Mouse (Mus musculus): Measurements from ENCODE around the gene Sema3b. TPM values are rescaled to one million over a fixed set of nuclear protein-coding genes. Genes with fewer than 3 reads are reported as not detected.
"Not testable (repeated sequence)": the region's sequence is repeated elsewhere in the genome, so short reads cannot be mapped to it uniquely, and the experiment has no call there.

Gene Sema3b
- polyA plus RNA-seq, 1 experiment from 2014 or later = 50.4 TPM

DNA sequence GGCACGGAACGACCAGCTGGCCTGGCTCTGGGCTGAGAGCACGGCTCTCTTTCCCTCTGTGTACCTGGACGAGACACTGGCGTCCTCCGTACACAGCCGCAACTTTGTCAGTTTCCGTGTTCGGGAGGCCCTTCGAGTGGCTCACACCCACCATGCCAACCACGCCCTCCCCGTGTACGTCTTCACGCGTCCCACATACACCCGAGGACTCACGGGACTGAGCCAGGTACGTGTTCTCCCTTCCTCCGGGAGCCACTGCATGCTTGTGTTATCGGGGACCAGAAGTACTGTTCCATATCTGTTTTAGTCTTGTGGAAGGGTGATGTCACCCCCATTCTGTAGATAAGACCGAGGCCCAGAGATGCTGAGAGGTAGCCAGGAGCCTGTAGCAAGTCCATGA is 38.2 kb downstream of the Sema3b start:
- peaks cover 3% of the 10 kb centered on the region; the same call in 1 of the 2 replicates for H3K36me3 ChIP-seq (ENCODE audit: control insufficient read depth, insufficient read depth, low read length)
- H3K4me1 ChIP-seq (ENCODE audit: control insufficient read depth, insufficient read depth, low read length) = peaks cover 46% of the 10 kb centered on the region
- no peak for ATAC-seq
- WGBS = 65% methylated on average over 21 of the region's 21 CpGs
- no peaks in the 10 kb centered on the region for H3K9me3 ChIP-seq (ENCODE audit: control insufficient read depth, low read length)
- peak overlapping the region; percentile 53 for H3K27ac ChIP-seq (ENCODE audit: low read length)
- H3K27me3 ChIP-seq (replicated peaks; ENCODE audit: control insufficient read depth, insufficient read depth, low read length) = no peaks in the 10 kb centered on the region
- H3K4me3 ChIP-seq (ENCODE audit: low read length) = peak overlapping the region; percentile 78
- H3K4me2 ChIP-seq (ENCODE audit: low read depth, low read length) = peak overlapping the region; percentile 74
- peak overlapping the region; percentile 85 for H3K9ac ChIP-seq (ENCODE audit: low read depth, low read length)

DNA sequence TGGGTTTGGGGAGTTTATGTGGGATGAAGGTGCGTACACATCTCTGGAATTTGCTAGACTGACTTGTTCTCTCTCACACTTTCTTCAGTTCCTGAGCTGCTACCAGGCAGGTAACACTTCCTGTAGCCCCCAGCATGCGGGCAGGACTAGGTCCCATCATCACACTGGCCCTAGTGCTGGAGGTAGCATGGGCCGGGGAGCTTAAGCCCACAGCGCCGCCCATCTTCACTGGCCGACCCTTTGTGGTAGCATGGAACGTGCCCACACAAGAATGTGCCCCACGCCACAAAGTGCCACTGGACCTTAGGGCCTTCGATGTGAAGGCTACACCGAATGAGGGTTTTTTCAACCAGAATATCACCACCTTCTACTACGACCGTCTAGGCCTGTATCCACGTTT is 39.0 kb downstream of the Sema3b start:
- H3K9me3 ChIP-seq (ENCODE audit: control insufficient read depth, low read length) = no peaks in the 10 kb centered on the region
- no peaks in the 10 kb centered on the region for H3K27me3 ChIP-seq (replicated peaks; ENCODE audit: control insufficient read depth, insufficient read depth, low read length)
- peaks cover 6% of the 10 kb centered on the region; the same call in 1 of the 2 replicates for H3K36me3 ChIP-seq (ENCODE audit: control insufficient read depth, insufficient read depth, low read length)
- peak overlapping the region; percentile 78 for H3K4me3 ChIP-seq (ENCODE audit: low read length)
- H3K4me2 ChIP-seq (ENCODE audit: low read depth, low read length) = peak overlapping the region; percentile 74
- WGBS = 37% methylated on average over 13 of the region's 13 CpGs
- peaks cover 45% of the 10 kb centered on the region for H3K4me1 ChIP-seq (ENCODE audit: control insufficient read depth, insufficient read depth, low read length)
- H3K9ac ChIP-seq (ENCODE audit: low read depth, low read length) = peak overlapping the region; percentile 85
- peak overlapping the region; percentile 72; the same call in 1 of the 2 replicates for H3K27ac ChIP-seq (ENCODE audit: low read length)
- ATAC-seq = no peak

DNA sequence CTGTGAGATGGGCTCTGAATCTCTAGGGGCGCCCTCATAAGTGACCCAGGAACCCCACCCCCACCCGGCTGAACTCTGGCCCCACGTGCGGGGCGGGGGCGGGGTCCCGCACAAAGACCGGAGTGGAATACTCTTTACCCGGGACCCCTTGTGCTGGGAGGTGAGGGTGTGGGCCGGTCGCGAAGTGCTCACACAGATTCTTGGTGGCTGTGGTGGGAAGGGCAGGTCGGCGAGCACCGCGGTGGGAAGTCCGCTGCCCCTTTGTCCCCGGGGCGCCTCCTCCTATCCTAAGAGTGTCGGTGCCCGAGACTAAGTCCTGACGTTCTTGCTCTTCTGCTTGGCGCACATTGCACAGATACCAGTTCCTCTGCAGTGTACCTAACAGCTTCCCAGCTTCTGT is 39.8 kb downstream of the Sema3b start:
- Histone ChIP-seq H3K9me3 (ENCODE audit: control insufficient read depth, low read length) (no peaks in the 10 kb centered on the region), H3K27ac (ENCODE audit: low read length) (peak overlapping the region; percentile 72), H3K4me1 (ENCODE audit: control insufficient read depth, insufficient read depth, low read length) (peaks cover 49% of the 10 kb centered on the region), H3K4me3 (ENCODE audit: low read length) (peak overlapping the region; percentile 78), H3K27me3 (replicated peaks; ENCODE audit: control insufficient read depth, insufficient read depth, low read length) (no peaks in the 10 kb centered on the region), H3K36me3 (ENCODE audit: control insufficient read depth, insufficient read depth, low read length) (peaks cover 6% of the 10 kb centered on the region; the same call in 1 of the 2 replicates), H3K4me2 (ENCODE audit: low read depth, low read length) (peak overlapping the region; percentile 74), H3K9ac (ENCODE audit: low read depth, low read length) (peak overlapping the region; percentile 85)
- peak; percentile 22 for ATAC-seq
- WGBS = under 1% methylated on average over 23 of the region's 23 CpGs

DNA sequence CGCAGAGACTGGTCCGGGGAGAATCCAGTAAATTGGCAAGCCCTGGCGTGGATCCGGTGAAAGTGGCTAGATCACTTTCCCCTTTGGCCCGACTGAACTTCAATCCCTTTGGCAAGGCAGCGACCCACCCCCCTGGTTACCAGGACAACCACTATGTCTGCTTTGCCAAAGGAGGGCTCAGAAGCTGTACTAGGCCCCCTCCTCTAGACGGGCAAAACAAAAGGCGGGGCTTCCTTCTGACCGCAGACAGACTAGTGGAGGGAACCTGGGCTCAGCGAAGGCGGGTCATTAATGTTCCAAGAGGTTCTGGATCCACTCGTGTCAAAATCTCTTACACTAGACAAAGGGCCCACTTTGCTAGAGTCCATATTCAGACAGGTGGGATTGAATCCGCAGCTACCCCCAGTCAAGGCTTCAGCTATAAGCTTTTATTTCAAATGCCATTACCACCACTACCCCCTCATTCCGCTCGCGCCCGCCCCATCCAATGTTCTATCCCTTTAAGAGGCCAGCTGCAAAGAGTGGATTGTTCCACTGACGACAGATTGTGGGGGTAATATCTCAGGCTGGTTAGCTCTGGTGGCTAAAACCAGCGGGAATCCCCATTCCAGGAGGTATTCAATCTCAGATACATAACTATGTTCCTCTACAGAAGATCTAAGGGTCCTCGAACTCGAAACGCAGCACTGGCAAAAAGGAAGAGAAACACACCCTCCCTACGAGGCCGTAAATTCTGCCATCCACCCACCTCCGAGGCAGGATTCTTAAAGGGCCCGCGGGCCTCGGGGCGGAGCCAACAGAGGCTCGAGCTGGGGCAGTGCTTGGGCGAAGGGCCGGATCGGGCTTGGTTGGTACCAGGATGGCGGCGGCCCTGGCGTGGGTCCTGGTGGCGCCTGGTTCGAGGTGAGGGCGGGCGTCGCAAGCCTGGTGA is 40.4 kb downstream of the Sema3b start:
- H3K9ac ChIP-seq (ENCODE audit: low read depth, low read length) = peak overlapping the region; percentile 85
- under 1% methylated on average over 41 of the region's 41 CpGs for WGBS
- no peaks in the 10 kb centered on the region for H3K27me3 ChIP-seq (replicated peaks; ENCODE audit: control insufficient read depth, insufficient read depth, low read length)
- H3K9me3 ChIP-seq (ENCODE audit: control insufficient read depth, low read length) = no peaks in the 10 kb centered on the region
- peak overlapping the region; percentile 72 for H3K27ac ChIP-seq (ENCODE audit: low read length)
- peaks cover 6% of the 10 kb centered on the region; the same call in 1 of the 2 replicates for H3K36me3 ChIP-seq (ENCODE audit: control insufficient read depth, insufficient read depth, low read length)
- peak overlapping the region; percentile 78 for H3K4me3 ChIP-seq (ENCODE audit: low read length)
- peak; percentile 82 for ATAC-seq
- H3K4me1 ChIP-seq (ENCODE audit: control insufficient read depth, insufficient read depth, low read length) = peaks cover 55% of the 10 kb centered on the region
- peak overlapping the region; percentile 74 for H3K4me2 ChIP-seq (ENCODE audit: low read depth, low read length)

DNA sequence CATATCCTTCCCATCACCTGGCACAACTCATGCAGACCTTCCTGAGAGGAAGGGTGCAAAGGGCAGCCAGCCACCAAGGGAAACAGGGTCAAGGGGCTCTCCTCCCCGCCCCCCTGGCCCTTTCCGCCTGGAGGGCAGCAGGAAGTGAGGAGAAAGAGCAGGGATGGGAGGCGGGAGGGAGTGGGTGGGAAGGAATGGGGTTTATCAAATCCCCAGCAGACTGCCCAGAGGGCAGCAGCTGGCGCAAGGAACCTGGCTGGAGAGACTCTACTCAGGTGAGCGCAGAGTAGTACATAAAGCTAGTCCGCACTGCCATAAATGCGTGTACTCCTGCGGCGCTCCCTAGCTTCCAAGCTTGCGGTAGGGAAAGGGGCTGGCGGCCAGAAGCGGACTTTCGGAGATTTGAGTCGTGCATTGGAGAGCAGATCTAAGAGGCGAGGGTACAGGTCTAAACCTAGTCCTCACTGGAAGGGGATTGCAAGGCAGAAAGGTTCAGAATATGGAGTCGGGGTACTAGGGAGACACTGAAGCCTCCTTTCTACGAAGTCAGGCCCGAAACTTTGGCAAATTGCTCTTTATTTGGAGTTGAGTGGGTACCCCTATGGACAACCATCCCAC is 41.2 kb downstream of the Sema3b start, which contains the start of gene Hyal2:
TSS of gene Hyal2 (plus strand) at position 244 of the 618 bp plus-strand sequence.
- H3K4me3 ChIP-seq (ENCODE audit: low read length) = peak within 1 kb of the TSS; percentile 78
- H3K4me2 ChIP-seq (ENCODE audit: low read depth, low read length) = peak within 1 kb of the TSS; percentile 74
- peaks cover 56% of the 10 kb centered on the region for H3K4me1 ChIP-seq (ENCODE audit: control insufficient read depth, insufficient read depth, low read length)
- peak within 1 kb of the TSS; percentile 85 for H3K9ac ChIP-seq (ENCODE audit: low read depth, low read length)
- no peaks in the 10 kb centered on the region for H3K27me3 ChIP-seq (replicated peaks; ENCODE audit: control insufficient read depth, insufficient read depth, low read length)
- H3K36me3 ChIP-seq (ENCODE audit: control insufficient read depth, insufficient read depth, low read length) = peaks cover 6% of the 10 kb centered on the region; the same call in 1 of the 2 replicates
- 6% methylated on average over 18 of the region's 18 CpGs for WGBS
- H3K9me3 ChIP-seq (ENCODE audit: control insufficient read depth, low read length) = no peaks in the 10 kb centered on the region
- peak within 1 kb of the TSS; percentile 72 for H3K27ac ChIP-seq (ENCODE audit: low read length)
- ATAC-seq = no peak

DNA sequence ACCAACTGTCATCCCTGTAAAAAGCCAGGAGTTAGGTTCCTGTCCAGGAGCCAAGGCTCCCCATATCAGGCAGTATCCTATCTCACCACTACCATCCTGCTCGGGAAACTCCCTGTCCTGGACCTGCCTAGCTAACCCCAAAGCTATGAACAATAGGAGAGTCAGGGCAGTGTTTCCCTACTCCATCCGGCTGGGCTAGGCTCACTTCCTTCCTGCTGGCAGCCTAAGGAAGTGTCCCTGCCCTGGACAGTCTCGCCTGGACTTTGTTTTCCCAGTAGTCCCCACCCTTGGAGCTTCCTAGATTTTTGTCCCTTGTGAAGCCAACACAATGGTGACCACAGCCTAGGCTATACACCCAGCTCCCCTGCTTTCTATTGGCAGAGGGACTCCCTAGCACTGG is 42.2 kb downstream of the Sema3b start:
- no peak for ATAC-seq
- peak overlapping the region; percentile 34; the same call in 1 of the 2 replicates for H3K9ac ChIP-seq (ENCODE audit: low read depth, low read length)

DNA sequence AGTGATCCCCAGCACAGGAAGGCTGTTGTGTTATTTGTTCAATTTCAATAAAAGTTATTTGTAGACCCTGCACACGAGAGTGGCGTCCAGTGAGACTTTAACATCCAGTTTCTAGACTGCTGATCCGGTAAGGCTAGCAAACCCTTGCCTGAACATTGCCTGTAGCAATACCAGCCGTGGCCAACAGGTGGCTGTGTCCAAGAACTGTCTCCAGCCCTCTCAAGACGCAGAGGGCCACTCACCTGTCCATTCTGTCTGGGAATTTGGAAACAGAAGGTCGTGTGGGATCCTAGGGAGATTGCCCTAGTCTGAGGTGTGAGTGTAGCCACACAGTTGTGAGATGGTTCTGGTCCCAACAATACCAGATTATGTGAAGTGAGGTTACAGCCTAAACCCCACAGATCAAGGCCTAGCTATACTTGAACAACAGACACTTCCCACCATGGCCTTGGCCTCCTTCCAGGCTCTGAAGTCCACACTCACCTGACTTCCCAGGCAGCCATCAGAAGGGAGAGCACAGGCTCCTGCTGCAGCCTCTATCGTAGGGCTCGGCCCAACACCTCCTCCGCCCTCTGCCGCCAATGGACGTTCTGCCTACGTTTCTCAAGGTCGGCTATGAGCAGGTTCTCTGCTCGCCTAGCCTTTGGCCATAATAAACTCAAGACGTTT is 42.9 kb downstream of the Sema3b start:
- Histone ChIP-seq H3K9ac (ENCODE audit: low read depth, low read length) (0 out of 2 replicates have a peak overlapping the region, but pooled peaks have one; percentile 34), H3K4me3 (ENCODE audit: low read length) (peak overlapping the region; percentile 13; the same call in 1 of the 2 replicates), H3K4me1 (ENCODE audit: control insufficient read depth, insufficient read depth, low read length) (peaks cover 44% of the 10 kb centered on the region), H3K36me3 (ENCODE audit: control insufficient read depth, insufficient read depth, low read length) (peaks cover 11% of the 10 kb centered on the region; the same call in 1 of the 2 replicates), H3K27ac (ENCODE audit: low read length) (peak overlapping the region; percentile 72), H3K9me3 (ENCODE audit: control insufficient read depth, low read length) (no peaks in the 10 kb centered on the region), H3K27me3 (replicated peaks; ENCODE audit: control insufficient read depth, insufficient read depth, low read length) (no peaks in the 10 kb centered on the region), H3K4me2 (ENCODE audit: low read depth, low read length) (peak overlapping the region; percentile 32)
- WGBS = 50% methylated on average over 15 of the region's 15 CpGs
- no peak for ATAC-seq

More for the DNA sequence above, 42.2 kb downstream of the Sema3b start:
- Histone ChIP-seq H3K36me3 (ENCODE audit: control insufficient read depth, insufficient read depth, low read length) (peaks cover 7% of the 10 kb centered on the region; the same call in 1 of the 2 replicates), H3K4me1 (ENCODE audit: control insufficient read depth, insufficient read depth, low read length) (peaks cover 51% of the 10 kb centered on the region), H3K9me3 (ENCODE audit: control insufficient read depth, low read length) (no peaks in the 10 kb centered on the region), H3K27ac (ENCODE audit: low read length) (peak overlapping the region; percentile 72), H3K4me3 (ENCODE audit: low read length) (peak overlapping the region; percentile 13; the same call in 1 of the 2 replicates), H3K27me3 (replicated peaks; ENCODE audit: control insufficient read depth, insufficient read depth, low read length) (no peaks in the 10 kb centered on the region), H3K4me2 (ENCODE audit: low read depth, low read length) (peak overlapping the region; percentile 32; the same call in 1 of the 2 replicates)
- WGBS = 44% methylated on average over 3 of the region's 3 CpGs

DNA sequence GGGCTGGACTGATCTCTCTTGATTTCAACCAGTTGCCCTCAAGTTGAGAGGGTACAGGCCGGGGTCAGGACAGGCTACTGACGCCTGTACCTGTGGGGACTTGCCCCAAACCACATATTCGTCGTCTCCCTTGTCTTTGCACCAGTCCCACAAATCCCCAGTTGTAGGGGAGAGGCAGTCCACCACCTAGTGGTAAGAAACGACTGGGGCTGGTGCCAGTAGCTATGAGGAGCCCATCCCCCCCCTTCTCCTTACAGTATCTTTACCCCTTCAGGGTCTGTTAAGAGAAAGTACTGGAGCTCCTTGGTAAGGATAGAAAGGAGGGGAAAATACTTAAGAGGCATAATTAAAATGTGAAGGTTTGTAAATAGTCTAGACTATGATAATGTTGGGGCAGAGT is 43.5 kb downstream of the Sema3b start:
- H3K4me2 ChIP-seq (ENCODE audit: low read depth, low read length) = not testable (repeated sequence)
- WGBS = 54% methylated on average over 5 of the region's 5 CpGs

More for the DNA sequence above, 43.5 kb downstream of the Sema3b start:
- peaks cover 12% of the 10 kb centered on the region; the same call in 1 of the 2 replicates for H3K36me3 ChIP-seq (ENCODE audit: control insufficient read depth, insufficient read depth, low read length)
- peaks cover 38% of the 10 kb centered on the region for H3K4me1 ChIP-seq (ENCODE audit: control insufficient read depth, insufficient read depth, low read length)
- H3K9me3 ChIP-seq (ENCODE audit: control insufficient read depth, low read length); H3K4me3 ChIP-seq (ENCODE audit: low read length); H3K27me3 ChIP-seq (replicated peaks; ENCODE audit: control insufficient read depth, insufficient read depth, low read length); ATAC-seq: not testable (repeated sequence)
- peak overlapping the region; percentile 27; the same call in 1 of the 2 replicates for H3K9ac ChIP-seq (ENCODE audit: low read depth, low read length)
- peak overlapping the region; percentile 13; the same call in 1 of the 2 replicates for H3K27ac ChIP-seq (ENCODE audit: low read length)
